Mouse (Mus musculus) C2C12 (cell line): ENCODE results near the gene Mpp1. TPM values are rescaled to one million over a fixed set of nuclear protein-coding genes. Genes with fewer than 3 reads are reported as not detected.
"Not testable (repeated sequence)": the region's sequence is repeated elsewhere in the genome, so short reads cannot be mapped to it uniquely, and the experiment has no call there.

Experiments used
- H3K27me3 ChIP-seq: one replicate; pipeline ENCODE4 v1.6.1; 2011; ENCODE audit not compliant: control insufficient read depth, insufficient read depth, insufficient read length
- H3K36me3 ChIP-seq: one replicate; pipeline ENCODE4 v1.6.1; 2011; ENCODE audit not compliant: control insufficient read depth, insufficient read depth
- H3K4me3 ChIP-seq: one replicate; pipeline ENCODE4 v1.5.1; 2011; ENCODE audit warnings: mild to moderate bottlenecking, control low read depth; ENCODE audit not compliant: poor library complexity, insufficient read depth, severe bottlenecking
- H3K79me2 ChIP-seq: one replicate; pipeline ENCODE4 v1.6.1; 2011; ENCODE audit not compliant: control insufficient read depth, insufficient read depth
- H3K79me3 ChIP-seq: one replicate; pipeline ENCODE4 v1.6.1; 2011; ENCODE audit warnings: low read depth, control low read depth
- H3ac ChIP-seq: one replicate; pipeline ENCODE3; 2011; ENCODE audit warnings: low read depth; ENCODE audit not compliant: control insufficient read depth, insufficient read length
- CEBPB ChIP-seq: IDR thresholded peaks from one replicate; pipeline ENCODE4 v1.6.1; 2011; ENCODE audit warnings: low read depth, mild to moderate bottlenecking, control low read depth, moderate library complexity
- CTCF ChIP-seq: IDR thresholded peaks from one replicate; pipeline ENCODE4 v1.5.1; 2011; ENCODE audit not compliant: control insufficient read depth, insufficient read depth, insufficient read length
- FOSL1 ChIP-seq: IDR thresholded peaks from one replicate; pipeline ENCODE4 v1.8.0; 2011; ENCODE audit warnings: mild to moderate bottlenecking, low read length; ENCODE audit not compliant: poor library complexity, insufficient read depth, severe bottlenecking
- MAX ChIP-seq: IDR thresholded peaks from one replicate; pipeline ENCODE4 v1.6.1; 2011; ENCODE audit warnings: mild to moderate bottlenecking, control low read depth
- MYOD1 ChIP-seq: IDR thresholded peaks from one replicate; pipeline ENCODE4 v1.6.1; 2011; ENCODE audit warnings: low read depth; ENCODE audit not compliant: control insufficient read depth, insufficient read length
- MYOG ChIP-seq: IDR thresholded peaks from one replicate; pipeline ENCODE4 v1.6.1; 2011; ENCODE audit not compliant: control insufficient read depth, insufficient read length; ENCODE audit errors: extremely low read depth
- USF1 ChIP-seq: IDR thresholded peaks from one replicate; pipeline ENCODE4 v1.6.1; 2011; ENCODE audit warnings: low read depth, mild to moderate bottlenecking, control low read depth, moderate library complexity
- long read RNA-seq, 2 experiments: library from polyadenylated mRNA; unstranded; transcript quantifications; one replicate each; pipeline ENCODE4 v2.0.0; 2019 to 2020
- polyA plus RNA-seq: library from polyadenylated mRNA; unstranded; fragments of >200 nt; fragmentation: generic; extraction: Trizol; gene quantifications from one replicate; pipeline ENCODE4 v1.2.1, GENCODE M21; 2012; ENCODE audit warnings: missing spikeins

The Mpp1 gene
- 35.5 TPM for polyA plus RNA-seq
- long read RNA-seq, experiment 1, transcript Mpp1-201 (12 exons, 2,525 nt): major isoform, 117 of 129 reads
- long read RNA-seq, experiment 1, partial matches to known transcripts: 10 of 129 reads
- long read RNA-seq, experiment 1, other reads (novel, unspliced or antisense): 2 of 129 reads
- long read RNA-seq, experiment 2, transcript Mpp1-201 (12 exons, 2,525 nt): major isoform, 552 of 571 reads
- long read RNA-seq, experiment 2, partial matches to known transcripts: 5 of 571 reads
- long read RNA-seq, experiment 2, other reads (novel, unspliced or antisense): 14 of 571 reads

GRCm38 (mm10) chrX:75130467-75131160, at the start of gene Mpp1:
Mpp1 (minus strand) TSS chrX:75131016.
- peaks cover 34% of the 10 kb centered on the region for H3K79me2 ChIP-seq
- H3ac ChIP-seq: peak within 1 kb of the TSS; percentile 96
- H3K36me3 ChIP-seq: no peaks in the 10 kb centered on the region
- peaks cover 12% of the 10 kb centered on the region for H3K79me3 ChIP-seq
- no peak for TF ChIP-seq CTCF
- no peaks in the 10 kb centered on the region for H3K27me3 ChIP-seq
- peak within 1 kb of the TSS; percentile 45 for H3K4me3 ChIP-seq

- Histone ChIP-seq H3K79me2 (no peaks in the 10 kb centered on the region), H3K27me3 (no peaks in the 10 kb centered on the region), H3K79me3 (no peaks in the 10 kb centered on the region), H3K36me3 (no peaks in the 10 kb centered on the region), H3ac (no peak within 1 kb of the TSS), H3K4me3 (no peak within 1 kb of the TSS)
- TF ChIP-seq CEBPB: no peak
- no peak for TF ChIP-seq USF1
- TF ChIP-seq FOSL1: no peak
- TF ChIP-seq MYOG: no peak
- TF ChIP-seq CTCF: no peak
- TF ChIP-seq MAX: no peak
- TF ChIP-seq MYOD1: no peak
Measured at GRCm38 (mm10) chrX:75163670-75164069, 32.9 kb upstream of the Mpp1 start, which contains the start of gene Smim9. Smim9 (minus strand) TSS chrX:75163770.

GRCm38 (mm10) chrX:75155576-75156243, 24.9 kb upstream of the Mpp1 start:
- TF ChIP-seq USF1 (no peak), CTCF (no peak), CEBPB (no peak), FOSL1 (no peak), MAX (no peak), MYOD1 (no peak), MYOG (no peak)
- H3K4me3 ChIP-seq: no peak overlapping the region
- H3K27me3 ChIP-seq: no peaks in the 10 kb centered on the region
- H3K79me3 ChIP-seq: no peaks in the 10 kb centered on the region
- no peaks in the 10 kb centered on the region for H3K79me2 ChIP-seq
- no peaks in the 10 kb centered on the region for H3K36me3 ChIP-seq
- H3ac ChIP-seq: no peak overlapping the region

- Histone ChIP-seq H3ac (no peak overlapping the region), H3K79me3 (no peaks in the 10 kb centered on the region), H3K79me2 (no peaks in the 10 kb centered on the region), H3K4me3 (no peak overlapping the region), H3K27me3 (no peaks in the 10 kb centered on the region), H3K36me3 (no peaks in the 10 kb centered on the region)
- TF ChIP-seq MAX (no peak), CEBPB (no peak), FOSL1 (no peak), USF1 (no peak), MYOD1 (no peak), MYOG (no peak), CTCF (no peak)
Measured at GRCm38 (mm10) chrX:75152249-75152648, 21.4 kb upstream of the Mpp1 start.

- TF ChIP-seq USF1 (no peak), FOSL1 (no peak), MYOD1 (no peak), CTCF (no peak), MAX (no peak), MYOG (no peak), CEBPB (no peak)
- H3K79me3 ChIP-seq: no peaks in the 10 kb centered on the region
- no peaks in the 10 kb centered on the region for H3K79me2 ChIP-seq
- H3K4me3 ChIP-seq: no peak overlapping the region
- no peaks in the 10 kb centered on the region for H3K36me3 ChIP-seq
- no peak overlapping the region for H3ac ChIP-seq
- H3K27me3 ChIP-seq: no peaks in the 10 kb centered on the region
Measured at GRCm38 (mm10) chrX:75150304-75150703, 19.5 kb upstream of the Mpp1 start.

- TF ChIP-seq FOSL1: no peak
- TF ChIP-seq CTCF: no peak
- TF ChIP-seq MAX: no peak
- no peak for TF ChIP-seq CEBPB
- no peak for TF ChIP-seq USF1
- no peak for TF ChIP-seq MYOD1
- TF ChIP-seq MYOG: no peak
- H3K79me2 ChIP-seq: no peaks in the 10 kb centered on the region
- H3K27me3 ChIP-seq: no peaks in the 10 kb centered on the region
- no peak overlapping the region for H3ac ChIP-seq
- H3K36me3 ChIP-seq: no peaks in the 10 kb centered on the region
- H3K4me3 ChIP-seq: no peak overlapping the region
- H3K79me3 ChIP-seq: no peaks in the 10 kb centered on the region
Measured at GRCm38 (mm10) chrX:75148414-75148813, 17.6 kb upstream of the Mpp1 start.

GRCm38 (mm10) chrX:75143124-75143555, 12.3 kb upstream of the Mpp1 start:
- H3K79me2 ChIP-seq, H3K36me3 ChIP-seq, H3K27me3 ChIP-seq, H3K4me3 ChIP-seq, H3K79me3 ChIP-seq, H3ac ChIP-seq: not testable (repeated sequence)
